Mouse (Mus musculus): ENCODE data around the gene Edn2.

The Edn2 gene

GRCm38 (mm10) chr4:120158714-120159310, 2.2 kb upstream of the Edn2 start:
- no peak for DNase-seq

- no peak for DNase-seq
Observed at GRCm38 (mm10) chr4:120162586-120162985, 1.6 kb downstream of the Edn2 start.

- no peak for DNase-seq
Observed at GRCm38 (mm10) chr4:120163242-120163641, 2.2 kb downstream of the Edn2 start.

- DNase-seq, result no peak
Observed at GRCm38 (mm10) chr4:120164316-120164715, 3.3 kb downstream of the Edn2 start.

GRCm38 (mm10) chr4:120167778-120168177, 6.8 kb downstream of the Edn2 start:
- no peak for DNase-seq

GRCm38 (mm10) chr4:120168346-120168745, 7.3 kb downstream of the Edn2 start:
- DNase-seq, result no peak

- no peak for DNase-seq
Observed at GRCm38 (mm10) chr4:120170387-120170936, 9.5 kb downstream of the Edn2 start.

- no peak for DNase-seq
Observed at GRCm38 (mm10) chr4:120172050-120172684, 11.2 kb downstream of the Edn2 start.

- no peak for DNase-seq
Observed at GRCm38 (mm10) chr4:120179123-120179522, 18.1 kb downstream of the Edn2 start.

GRCm38 (mm10) chr4:120180535-120180934, 19.5 kb downstream of the Edn2 start:
- no peak for DNase-seq

GRCm38 (mm10) chr4:120184374-120184991, 23.5 kb downstream of the Edn2 start:
- DNase-seq, result no peak

GRCm38 (mm10) chr4:120186441-120186840, 25.4 kb downstream of the Edn2 start:
- DNase-seq, result no peak

GRCm38 (mm10) chr4:120186934-120187333, 25.9 kb downstream of the Edn2 start:
- no peak for DNase-seq

- no peak for DNase-seq
Observed at GRCm38 (mm10) chr4:120188204-120188603, 27.2 kb downstream of the Edn2 start.

- DNase-seq, result no peak
Observed at GRCm38 (mm10) chr4:120188651-120189161, 27.7 kb downstream of the Edn2 start.

- DNase-seq, result no peak
Observed at GRCm38 (mm10) chr4:120189941-120190340, 28.9 kb downstream of the Edn2 start.

GRCm38 (mm10) chr4:120191987-120192386, 31.0 kb downstream of the Edn2 start:
- no peak for DNase-seq

GRCm38 (mm10) chr4:120194026-120194425, 33.0 kb downstream of the Edn2 start:
- no peak for DNase-seq

- DNase-seq, result no peak
Observed at GRCm38 (mm10) chr4:120194965-120195364, 34.0 kb downstream of the Edn2 start.

- no peak for DNase-seq
Observed at GRCm38 (mm10) chr4:120199184-120199885, 38.3 kb downstream of the Edn2 start.

- DNase-seq, result no peak
Observed at GRCm38 (mm10) chr4:120200551-120201266, 39.7 kb downstream of the Edn2 start.

GRCm38 (mm10) chr4:120204357-120204942, 43.4 kb downstream of the Edn2 start:
- no peak for DNase-seq
